Mouse (Mus musculus) brain, embryonic 18.5 days (tissue): ENCODE measurements at regions not wholly inside any gene's neighbourhood (a gene's known extent, or its start where the extent isn't known, plus 50 kb on each side); places are given as distances from the start of the nearest gene placed in this dataset.
A peak's percentile ranks its signal among the peaks of the same experiment; 100 is the strongest.
"Not testable (repeated sequence)": the region's sequence is repeated elsewhere in the genome, so short reads cannot be mapped to it uniquely, and the experiment has no call there.

Experiments used
- DNase-seq: peaks from one replicate; pipeline ENCODE4 v3.0.0-alpha.2; 2012; ENCODE audit warnings: low read depth, low spot score

DNA sequence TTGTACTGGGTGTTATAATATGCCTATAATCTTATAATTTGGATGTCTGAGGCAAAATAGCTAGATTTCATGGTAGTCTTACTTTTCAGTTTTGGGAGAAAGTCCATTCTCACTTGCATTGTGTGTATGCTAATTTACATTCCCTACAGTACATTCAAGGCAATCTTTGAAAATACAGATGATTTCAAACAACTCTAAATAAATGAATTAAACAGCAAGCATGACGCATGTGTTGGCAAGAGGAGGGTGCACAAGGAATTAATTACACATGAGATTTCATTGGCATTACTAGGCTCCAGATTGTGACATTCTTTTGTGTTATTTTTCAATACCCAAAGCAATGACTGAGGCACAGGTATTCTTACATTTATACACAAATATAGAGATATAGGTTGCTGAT, 495.2 kb upstream of the Cypt12 start:
- DNase-seq = no peak

DNA sequence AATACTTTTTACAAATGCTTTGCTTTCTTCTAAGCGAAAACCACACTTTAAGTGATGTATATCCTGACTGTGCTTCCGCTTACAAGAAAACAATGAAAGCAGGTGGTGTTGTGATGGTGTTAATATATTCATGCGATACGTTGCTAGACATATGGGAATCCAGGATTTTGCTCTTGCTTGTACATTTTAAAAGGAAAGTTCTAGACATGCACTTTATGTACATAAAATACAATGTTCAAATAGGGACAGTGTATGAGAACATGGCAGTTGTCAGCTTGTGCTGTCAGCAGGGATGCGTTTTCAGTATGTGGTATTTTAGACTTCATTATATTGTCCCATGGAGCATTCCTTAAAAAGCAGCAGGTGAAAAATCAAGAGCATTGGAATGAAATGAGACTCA, 487.7 kb upstream of the Cypt12 start:
- peak; percentile 28 for DNase-seq

DNA sequence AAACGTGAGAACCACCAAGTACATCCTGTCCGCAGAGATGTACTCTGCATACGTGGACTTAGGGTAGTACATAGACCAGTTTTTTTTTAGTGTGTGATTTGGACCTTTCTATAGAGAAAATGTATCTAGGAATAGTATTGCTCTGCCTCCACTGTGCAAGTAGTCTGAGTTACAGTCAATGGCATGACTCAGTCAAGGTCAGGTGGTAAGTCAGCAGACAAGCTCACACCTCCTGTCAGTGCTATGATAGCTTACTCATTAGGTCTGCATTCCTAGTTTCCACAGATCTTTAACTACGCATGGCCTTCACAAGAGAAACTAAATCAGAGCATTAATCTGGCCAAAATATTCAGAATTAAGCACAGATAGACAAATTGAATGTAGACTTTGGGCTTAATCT, 486.8 kb upstream of the Cypt12 start:
- no peak for DNase-seq

DNA sequence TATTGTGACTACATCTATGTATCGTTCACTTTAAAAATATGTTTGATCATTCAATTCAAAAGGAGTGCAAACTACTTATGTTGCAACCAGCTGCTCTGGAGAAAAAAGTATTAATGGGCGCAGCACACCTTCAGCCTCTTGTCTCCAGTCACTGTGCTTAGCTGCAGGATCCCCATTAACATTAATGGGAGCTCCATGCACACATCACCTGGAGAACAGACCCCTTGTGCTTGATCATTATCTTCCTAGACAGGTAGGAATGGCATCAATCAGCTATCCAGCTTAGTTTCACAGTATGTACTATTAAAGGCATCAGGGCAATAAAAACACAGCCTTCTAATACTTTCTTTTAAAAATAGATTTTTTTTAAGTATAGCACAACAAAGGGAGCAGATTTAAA, 474.4 kb upstream of the Cypt12 start:
- DNase-seq = no peak

DNA sequence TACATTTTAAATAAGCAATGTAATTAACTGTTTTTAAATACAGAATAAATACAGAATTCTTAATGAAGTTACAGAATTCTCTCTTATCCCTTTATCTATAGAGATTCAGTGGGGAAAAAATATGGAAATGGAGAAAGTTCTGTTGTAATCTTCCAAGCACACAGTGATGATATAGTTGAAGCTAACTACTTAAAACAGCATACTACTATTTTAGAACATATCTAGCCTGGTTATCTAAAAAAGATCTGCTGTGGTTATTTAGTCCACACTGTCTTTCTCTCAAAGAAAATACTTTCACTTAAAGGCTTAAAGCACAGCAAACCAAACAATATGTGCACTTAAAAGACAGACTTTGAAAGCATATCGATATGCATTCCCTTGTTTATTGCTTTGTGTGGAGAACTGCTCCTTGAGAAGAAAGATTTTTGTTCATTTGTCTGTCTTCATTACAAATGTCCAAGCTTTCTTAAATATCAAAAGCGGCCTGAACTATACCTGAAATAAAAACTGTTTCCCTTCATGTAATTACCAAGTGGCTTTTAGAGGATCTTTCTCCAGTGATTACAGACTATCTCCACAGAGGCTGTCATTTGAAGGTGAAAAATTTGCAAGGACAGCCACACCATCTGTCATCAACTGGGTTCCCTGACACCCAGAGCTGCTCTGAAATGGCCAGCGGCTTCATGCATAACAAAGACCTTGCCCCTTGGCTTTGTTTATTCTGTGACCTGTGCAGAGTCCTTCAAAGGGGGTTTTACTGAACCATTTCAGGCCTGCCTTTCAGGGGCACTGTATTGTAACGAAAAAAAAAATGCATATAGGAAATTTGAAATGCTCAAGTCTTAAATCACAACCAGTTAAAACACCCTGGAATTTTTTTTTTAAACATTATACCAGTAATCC, 458.7 kb upstream of the Cypt12 start:
- no peak for DNase-seq

DNA sequence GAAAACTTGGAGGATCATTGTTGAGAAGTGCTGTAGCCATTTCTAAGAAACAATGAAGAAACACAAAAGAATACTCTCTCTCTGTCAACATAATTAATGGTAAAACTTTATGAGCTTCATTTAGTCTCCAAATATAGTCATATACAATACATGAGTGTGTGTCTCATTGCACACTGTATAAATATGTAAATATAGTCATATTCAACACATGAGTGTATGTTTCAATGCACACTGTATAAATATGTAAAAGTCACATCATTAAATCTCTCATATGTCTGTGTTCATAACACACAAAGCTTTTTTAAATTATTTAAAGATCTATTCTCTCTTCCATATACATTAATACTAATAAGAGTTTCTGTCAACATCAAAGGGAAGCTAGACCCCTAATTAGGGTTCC, 457.6 kb upstream of the Cypt12 start:
- no peak for DNase-seq

DNA sequence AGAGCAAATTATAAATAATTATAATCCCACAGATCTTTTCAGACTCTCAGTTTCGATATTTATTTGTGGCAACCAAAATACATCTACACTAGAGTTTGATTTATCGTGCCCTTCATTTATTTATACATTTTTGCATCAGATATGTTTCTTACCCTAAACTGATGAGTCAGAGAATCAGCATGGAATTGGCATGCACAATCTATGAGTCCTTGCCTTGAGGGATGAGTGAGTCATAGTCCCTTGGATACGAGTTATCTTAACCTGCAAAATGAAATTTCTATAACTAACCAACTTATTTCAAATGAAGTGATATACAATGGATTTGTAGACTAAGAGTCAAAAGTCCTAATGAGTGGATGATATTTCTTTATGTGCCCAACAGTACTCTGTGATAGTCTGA, 449.9 kb upstream of the Cypt12 start:
- DNase-seq = no peak

DNA sequence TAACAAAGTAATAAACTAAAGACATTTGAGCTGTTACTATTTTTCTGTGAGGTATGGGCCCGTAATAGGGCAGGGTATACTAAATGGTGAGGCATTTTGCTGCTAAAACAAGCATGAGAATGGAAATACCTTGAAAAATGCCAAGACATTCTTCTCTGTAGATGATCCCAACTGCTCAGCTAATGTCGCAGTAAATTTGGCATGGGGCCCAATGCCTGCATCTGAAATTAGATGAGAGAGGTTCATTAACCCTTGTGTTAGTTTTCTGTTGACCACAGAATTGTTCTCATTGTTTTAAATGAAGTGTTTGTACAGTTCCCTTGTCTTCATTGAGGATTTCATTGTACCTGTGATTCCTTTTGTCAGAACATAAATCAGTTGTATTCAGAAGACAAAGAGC, 446.7 kb upstream of the Cypt12 start:
- DNase-seq = no peak

DNA sequence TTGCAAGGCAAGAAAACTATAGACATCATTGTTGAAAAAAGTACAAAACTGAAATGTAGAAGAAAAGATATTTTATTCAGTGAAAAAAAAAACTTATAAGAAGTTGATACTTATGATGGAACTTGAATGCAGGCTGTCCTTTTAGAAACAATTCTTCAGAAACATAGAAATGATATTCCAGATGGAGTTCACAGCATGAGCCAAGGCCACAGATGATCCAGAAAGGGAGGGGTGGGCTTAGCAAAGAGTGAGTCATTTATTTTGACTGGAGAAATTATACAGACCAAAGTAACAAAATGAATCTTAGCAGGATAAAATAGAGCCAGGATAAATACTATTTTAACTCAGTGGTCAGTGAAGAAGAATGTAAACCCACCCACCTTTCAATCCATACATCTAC, 406.9 kb upstream of the Cypt12 start:
- DNase-seq = no peak

DNA sequence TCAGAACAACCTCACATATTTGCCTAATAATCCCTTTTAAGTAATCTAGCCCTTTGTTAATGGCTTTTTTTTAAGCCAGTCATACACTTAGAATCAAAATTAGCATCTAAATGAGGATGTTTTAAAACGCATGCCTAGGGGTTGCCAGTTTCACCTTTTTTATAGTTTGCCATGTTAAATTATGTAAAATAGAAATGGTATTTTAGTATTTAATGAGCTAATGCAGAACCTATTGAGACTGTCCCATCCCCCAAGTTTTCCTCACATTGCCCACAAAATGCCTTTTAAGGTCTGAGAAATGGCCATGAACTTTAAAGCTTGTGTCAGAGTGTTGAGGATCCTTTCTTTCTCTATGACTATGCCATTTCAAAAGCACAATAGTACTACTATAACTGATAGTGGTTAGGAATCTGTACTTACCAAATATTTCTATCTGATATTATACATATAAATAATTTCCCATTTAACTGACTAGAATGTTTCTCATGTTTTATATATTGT, 400.6 kb upstream of the Cypt12 start:
- no peak for DNase-seq

DNA sequence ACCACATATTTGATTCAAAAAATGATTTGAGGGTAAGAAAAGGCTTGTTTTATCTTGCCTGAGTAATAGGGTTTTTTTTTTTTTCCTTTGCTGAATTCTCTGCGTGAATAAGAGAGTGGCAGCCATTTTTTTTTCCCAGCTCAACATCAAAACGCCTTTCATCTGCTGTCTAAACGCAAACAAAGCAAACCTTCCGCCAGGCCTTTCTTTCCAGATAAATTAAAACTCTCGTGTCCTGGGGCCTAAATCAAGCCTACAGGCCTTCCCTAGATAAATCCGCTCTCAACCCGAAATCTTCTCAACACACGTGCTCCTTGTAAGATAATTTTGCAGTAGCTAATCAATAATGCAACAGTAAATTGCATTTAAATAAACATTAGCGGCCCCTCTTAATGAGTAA, 365.7 kb upstream of the Cypt12 start:
- peak; percentile 46 for DNase-seq

DNA sequence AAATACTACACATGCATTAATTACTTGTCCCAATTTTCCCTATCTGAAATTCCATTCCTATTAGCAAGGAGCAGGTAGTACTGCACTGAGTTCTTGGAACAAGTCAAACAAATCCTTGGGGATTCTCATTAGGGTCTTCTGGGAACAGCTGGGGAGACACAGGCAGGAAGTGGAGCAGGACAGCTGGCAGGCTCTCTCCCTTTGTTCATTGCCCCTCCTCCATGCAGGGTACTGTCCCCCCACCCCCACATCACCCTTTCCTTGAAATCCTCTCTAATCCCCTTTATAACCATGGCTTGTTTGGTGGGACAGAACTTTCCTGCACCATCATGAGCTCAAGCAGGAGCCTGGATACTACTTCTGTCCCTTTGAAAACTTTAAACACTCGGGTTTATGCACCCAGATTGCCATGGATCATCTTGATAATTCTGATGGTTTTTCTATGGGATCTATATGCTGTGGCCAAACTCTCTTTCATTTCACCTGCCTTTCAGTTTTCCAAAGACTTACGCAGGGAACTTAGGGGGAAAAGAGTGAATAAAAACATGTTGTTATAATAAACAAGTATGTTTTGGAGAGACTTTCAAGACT, 358.2 kb upstream of the Cypt12 start:
- DNase-seq = no peak

DNA sequence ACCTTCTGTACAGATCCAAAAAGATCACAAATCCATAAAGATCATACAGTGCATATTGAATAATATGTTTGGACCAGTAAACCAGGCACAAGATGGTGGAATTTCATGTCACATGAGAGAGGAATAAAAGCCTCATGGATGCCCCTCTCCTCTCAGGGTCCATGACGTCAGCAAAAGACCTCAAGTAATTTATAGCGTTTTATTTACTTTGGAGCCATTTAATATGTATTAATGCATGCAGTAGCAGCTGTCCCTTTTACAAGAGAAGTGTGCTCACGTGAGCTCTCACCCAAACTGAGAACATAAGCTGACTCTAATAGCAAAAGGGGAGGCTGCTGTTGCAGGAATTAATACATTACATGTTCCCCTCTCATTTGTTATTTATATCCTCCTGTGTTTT, 355.7 kb upstream of the Cypt12 start:
- DNase-seq = no peak

DNA sequence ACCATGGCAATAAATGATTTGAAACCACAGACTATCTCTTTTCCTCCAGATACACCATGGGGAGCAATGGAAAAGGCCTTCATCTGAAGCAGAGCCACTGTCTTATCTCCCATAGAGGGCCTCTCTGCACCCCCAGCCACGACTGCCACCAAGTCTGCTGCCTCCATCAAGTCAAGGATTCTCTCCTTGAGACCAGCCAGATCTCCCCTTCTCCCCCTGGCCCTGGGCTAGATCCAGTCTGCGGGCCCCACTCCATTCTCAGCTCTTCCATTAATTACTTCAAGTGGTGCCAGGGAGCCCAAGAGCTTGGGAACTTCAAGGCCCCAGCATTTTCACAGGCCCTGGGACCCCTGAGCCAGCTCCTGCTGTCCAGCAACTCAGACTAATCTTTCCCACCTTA, 351.8 kb upstream of the Cypt12 start:
- DNase-seq = no peak

DNA sequence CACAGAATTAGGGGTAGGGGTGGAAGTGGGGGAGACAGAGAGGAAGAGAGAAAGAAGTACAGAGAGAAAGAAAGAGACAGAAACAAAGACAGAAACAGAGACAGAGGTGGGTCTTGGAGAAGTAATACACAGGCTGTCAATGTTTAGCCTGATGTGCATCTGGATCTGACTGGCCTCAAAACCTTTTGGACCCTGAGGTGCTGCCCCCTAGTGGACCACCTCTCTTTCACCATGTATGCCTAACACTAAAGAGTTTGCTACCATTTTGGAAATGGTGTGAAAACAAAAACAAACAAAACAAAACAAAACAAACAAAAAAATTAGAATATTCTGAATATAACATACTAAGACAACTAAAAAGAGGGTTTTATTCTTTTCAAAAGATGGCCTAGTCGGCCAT, 334.7 kb upstream of the Cypt12 start:
- no peak for DNase-seq

DNA sequence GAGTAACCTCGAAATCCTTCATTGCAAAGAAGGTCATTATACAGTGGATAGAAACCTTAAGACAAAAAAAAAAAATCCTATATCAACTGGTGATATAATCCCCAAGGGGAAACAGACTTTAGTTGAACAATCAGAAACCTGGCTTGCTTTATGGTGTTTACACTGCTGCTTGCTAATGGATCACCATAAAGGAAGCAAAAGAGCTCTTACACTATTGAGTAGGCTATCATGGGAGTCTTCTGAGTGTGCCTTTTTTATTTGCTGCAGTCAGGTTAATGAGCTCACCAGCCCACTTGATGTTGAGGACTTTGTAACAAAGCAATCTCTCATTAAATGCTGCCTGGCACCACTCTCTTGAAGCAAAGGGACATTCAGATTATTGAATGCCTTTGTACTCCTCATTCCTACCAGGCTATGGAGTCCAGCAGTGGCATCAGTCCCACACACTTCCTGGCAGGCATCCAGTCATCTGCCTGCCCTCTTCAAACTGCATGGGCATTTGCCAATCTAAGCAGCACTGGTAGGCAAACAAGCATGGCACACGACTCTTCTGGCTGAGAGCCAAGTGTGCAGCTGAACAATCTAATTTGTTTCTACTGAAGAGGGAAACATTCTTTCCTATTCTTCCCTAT, 331.7 kb upstream of the Cypt12 start:
- peak; percentile 70 for DNase-seq

DNA sequence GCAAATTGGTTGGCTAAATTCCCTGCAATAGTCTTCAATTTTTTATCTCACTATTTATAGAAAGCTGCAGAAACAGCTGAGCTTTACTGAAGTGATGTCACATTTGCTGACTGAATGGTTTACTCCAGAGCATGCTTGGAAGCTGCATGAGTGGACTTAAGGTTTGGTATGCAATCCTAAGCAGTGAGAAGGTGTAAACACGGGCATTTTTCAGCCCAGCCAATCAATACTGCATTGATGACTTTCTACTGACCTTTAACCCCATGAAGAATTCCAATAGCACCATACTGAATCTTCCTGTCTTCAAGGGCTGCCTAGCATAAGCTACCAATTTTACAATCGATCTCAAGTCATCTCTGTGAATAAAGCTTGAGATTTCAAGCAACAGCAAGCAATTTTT, 328.7 kb upstream of the Cypt12 start:
- no peak for DNase-seq

DNA sequence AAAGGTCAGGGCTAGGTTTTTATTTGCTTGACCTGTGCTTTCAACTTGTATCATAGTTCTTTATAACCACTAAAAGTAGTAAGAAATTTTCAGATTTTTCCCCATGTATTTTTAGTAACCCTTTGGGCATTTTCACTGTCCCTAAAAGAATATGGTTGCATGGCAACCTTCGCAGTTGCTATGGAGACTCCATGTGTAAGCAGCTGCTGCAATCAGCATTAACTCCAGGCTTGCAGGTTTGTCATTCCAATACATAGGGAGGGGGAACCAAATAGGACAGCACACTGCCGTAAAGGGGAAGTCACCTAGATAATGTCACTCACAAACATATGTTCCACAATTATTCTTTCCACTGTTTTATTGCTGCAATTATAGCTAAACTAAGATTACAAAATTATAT, 328.3 kb upstream of the Cypt12 start:
- peak; percentile 78 for DNase-seq

DNA sequence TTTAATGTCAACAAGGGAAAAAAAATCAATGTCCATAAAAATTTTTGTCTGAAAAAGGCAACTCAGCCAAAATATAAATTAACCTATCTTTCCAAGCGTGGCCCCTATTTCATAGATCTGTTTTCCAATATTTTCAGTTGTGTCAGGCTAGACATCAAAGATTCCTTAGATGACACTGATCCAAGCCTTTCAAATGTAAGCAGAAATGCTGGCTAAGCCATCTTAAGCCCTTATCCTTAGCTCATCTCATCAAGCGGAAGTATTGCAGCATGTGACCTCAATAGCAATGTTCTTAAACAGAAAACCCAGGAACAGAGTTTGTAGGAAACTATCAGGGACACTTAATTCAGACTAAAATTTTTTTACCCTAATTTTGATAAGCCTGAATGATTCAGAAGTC, 327.8 kb upstream of the Cypt12 start:
- DNase-seq = no peak

DNA sequence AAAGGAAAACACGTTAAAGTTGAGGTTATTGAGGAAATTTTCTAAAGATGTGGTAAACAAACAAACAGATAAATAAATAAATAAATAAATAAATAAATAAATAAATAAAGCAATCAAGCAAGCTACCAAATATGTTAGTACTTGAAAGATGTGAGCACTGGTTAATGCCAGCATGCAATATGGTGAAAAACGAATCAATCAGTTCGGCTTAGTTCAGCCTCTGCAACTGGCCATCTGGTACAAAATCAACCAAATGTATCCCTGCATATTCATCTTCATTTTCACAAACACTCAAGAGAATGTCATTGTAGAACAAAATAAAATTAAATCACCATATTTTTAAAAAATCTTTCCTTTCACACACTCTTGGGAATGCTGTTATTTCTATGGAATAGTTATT, 315.7 kb upstream of the Cypt12 start:
- DNase-seq = no peak

DNA sequence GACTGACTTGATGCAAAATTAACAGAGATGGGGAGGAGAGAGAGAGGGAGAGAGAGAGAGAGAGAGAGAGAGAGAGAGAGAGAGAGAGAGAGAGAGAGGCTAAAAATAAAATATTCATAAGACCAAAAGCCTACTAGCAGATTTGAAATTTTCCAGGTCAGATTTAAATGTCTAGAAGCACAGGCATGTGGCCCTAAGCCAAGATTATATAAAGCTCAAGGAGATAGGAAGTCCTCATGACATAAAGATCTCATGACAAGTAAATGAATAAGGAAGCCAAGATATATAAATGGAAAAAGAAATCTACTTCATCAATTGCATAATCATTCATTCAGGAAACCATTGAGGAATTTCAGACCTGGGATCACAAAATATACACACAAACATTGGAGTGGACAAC, 311.9 kb upstream of the Cypt12 start:
- DNase-seq = no peak

DNA sequence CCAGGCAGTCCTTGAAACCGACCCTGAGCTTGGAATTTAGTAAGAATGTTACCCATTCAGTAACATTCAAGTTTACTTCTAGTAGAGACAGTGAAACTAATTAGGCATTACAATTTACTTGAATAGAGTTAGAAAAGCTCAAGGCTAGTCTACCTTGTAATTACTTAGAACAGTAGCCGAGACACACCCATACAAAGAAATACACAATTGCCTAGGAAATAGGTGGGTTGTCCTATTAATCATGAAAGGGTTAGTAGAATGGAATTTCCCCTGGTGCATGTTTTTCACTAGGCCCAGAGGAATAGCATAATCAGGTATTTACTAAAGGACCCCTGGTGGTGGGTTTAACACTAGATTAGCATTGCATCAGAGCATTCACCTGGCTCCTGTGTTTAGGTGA, 288.2 kb upstream of the Cypt12 start:
- not testable (repeated sequence) for DNase-seq

DNA sequence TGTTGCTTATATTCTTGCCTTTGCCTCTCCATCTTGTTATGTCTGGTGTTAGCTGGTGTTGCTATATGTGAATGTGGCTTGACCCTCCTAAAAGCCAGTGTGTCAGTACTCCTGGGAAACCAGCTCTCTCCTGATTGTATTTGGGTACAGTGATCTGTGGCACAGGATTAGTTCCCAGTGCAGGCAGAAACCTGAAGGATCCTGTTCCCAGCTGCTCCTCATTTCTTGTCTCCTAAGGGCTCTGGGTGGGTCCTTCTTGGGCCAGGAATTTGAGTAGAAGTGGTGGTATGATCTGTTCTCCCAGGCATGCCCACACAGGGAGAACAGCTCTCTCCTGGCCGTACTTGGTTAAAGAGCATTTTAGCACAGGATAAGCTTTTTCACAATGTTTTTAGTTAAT, 286.2 kb upstream of the Cypt12 start:
- no peak for DNase-seq
